Mouse (Mus musculus) forebrain, embryonic 13.5 days (tissue): ENCODE data around the gene Klhl35. TPM values are rescaled to one million over a fixed set of nuclear protein-coding genes. Genes with fewer than 3 reads are reported as not detected.

ENCODE experiments used
- ATAC-seq: fragments of 200-750 bp; cut with Nextera tagmentation; 2 replicates; pipeline ENCODE4 v1.8.0; 2017
- H3K27ac ChIP-seq: fragments of 300-500 bp; sonication (generic); 2 replicates; pipeline ENCODE4 v1.5.1; 2015; ENCODE audit warnings: inconsistent platforms, mild to moderate bottlenecking, moderate library complexity
- H3K27me3 ChIP-seq: fragments of 300-500 bp; sonication (generic); 2 replicates; pipeline ENCODE4 v1.6.1; 2015; ENCODE audit warnings: mild to moderate bottlenecking, inconsistent platforms
- H3K36me3 ChIP-seq: fragments of 300-500 bp; sonication (generic); 2 replicates; pipeline ENCODE4 v1.6.1; 2015; ENCODE audit warnings: mild to moderate bottlenecking, inconsistent platforms; ENCODE audit not compliant: poor library complexity, severe bottlenecking
- H3K4me1 ChIP-seq: fragments of 300-500 bp; sonication (generic); 2 replicates; pipeline ENCODE4 v1.6.1; 2015; ENCODE audit warnings: inconsistent platforms
- H3K4me2 ChIP-seq: fragments of 300-500 bp; sonication (generic); 2 replicates; pipeline ENCODE4 v1.6.1; 2015; ENCODE audit warnings: inconsistent platforms, mild to moderate bottlenecking, moderate library complexity
- H3K4me3 ChIP-seq: fragments of 300-500 bp; sonication (generic); 2 replicates; pipeline ENCODE4 v1.5.1; 2015; ENCODE audit warnings: mild to moderate bottlenecking, inconsistent platforms
- H3K9ac ChIP-seq: fragments of 300-500 bp; sonication (generic); 2 replicates; pipeline ENCODE4 v1.6.1; 2015; ENCODE audit warnings: mild to moderate bottlenecking, inconsistent platforms
- H3K9me3 ChIP-seq: fragments of 300-500 bp; sonication (generic); replicated peaks from 2 replicates; pipeline ENCODE4 v1.6.1; 2016; ENCODE audit warnings: inconsistent platforms
- WGBS: fragments of 180-500 bp; shearing (Covaris S2); methylation state at CpG from one replicate; pipeline ENCODE4 v1.1.7; 2015; 5-methylcytosine and 5-hydroxymethylcytosine counted together
- polyA plus RNA-seq: library from polyadenylated mRNA; unstranded; fragments of >200 nt; fragmentation: Nextera tagmentation; extraction: Ambion mirVana; gene quantifications from 2 replicates; pipeline ENCODE4 v1.2.1, GENCODE M21; 2015

The Klhl35 gene
- 2.3 and 2.5 TPM in 2 replicates for polyA plus RNA-seq

DNA sequence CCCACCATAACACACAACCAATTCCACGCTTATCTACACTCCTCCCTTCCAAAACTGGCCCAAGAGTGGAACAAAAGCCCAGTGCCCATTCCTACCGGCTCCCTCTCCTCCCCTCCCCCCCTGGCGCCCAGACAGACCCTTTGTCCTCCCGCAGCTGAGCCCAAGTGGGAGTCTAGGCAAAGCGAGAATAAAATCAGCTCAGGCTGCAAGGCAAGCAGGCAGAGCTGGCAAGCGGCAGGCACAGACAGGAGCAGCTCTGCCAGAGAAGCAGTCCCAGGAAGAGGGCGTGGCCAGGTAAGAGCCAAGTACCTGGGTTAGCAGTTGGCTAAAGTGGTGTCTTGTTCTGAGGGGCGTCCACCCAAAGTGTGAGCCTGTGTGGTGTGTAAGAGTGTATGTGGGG, at the start of gene Klhl35:
Gene Klhl35, plus strand, starts transcription at position 194 of the 400 bp plus-strand sequence.
- Histone ChIP-seq H3K36me3 (peaks cover 6% of the 10 kb centered on the region), H3K9ac (peak within 1 kb of the TSS; percentile 60), H3K9me3 (no peaks in the 10 kb centered on the region), H3K4me2 (peak within 1 kb of the TSS; percentile 46), H3K4me1 (peaks cover 40% of the 10 kb centered on the region), H3K4me3 (peak within 1 kb of the TSS; percentile 16; the same call in 1 of the 2 replicates), H3K27ac (peak within 1 kb of the TSS; percentile 76), H3K27me3 (peaks cover 17% of the 10 kb centered on the region; the same call in 1 of the 2 replicates)
- ATAC-seq = peak; percentile 22
- 11% methylated on average over 8 of the region's 8 CpGs for WGBS

DNA sequence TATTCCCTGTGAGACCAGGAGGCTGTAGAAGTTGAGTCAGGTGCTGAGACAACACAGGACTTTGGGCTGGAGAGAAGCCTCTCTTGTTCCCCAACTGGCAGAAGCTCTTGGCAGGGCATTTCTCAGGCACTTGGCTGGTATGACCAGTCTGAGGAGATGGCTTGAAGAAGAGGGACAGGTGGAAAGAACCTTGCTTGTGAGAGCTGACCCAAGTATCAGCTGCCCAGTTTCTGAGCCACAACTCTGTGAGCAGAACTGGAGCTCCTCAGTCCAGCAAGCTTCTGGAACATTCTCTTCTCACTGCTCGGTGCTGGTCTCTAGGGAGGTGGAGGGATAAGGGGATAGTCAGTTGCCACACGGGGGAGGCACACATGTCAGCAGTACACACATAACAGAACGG, 46.5 kb upstream of the Klhl35 start:
- H3K4me3 ChIP-seq = no peak overlapping the region
- H3K27me3 ChIP-seq = no peaks in the 10 kb centered on the region
- H3K4me2 ChIP-seq = no peak overlapping the region
- ATAC-seq = no peak
- H3K4me1 ChIP-seq = no peaks in the 10 kb centered on the region
- no peak overlapping the region; the same call in 1 of the 2 replicates for H3K9ac ChIP-seq
- H3K36me3 ChIP-seq = no peaks in the 10 kb centered on the region
- 80% methylated on average over 3 of the region's 3 CpGs for WGBS
- H3K9me3 ChIP-seq = no peaks in the 10 kb centered on the region
- no peak overlapping the region for H3K27ac ChIP-seq

DNA sequence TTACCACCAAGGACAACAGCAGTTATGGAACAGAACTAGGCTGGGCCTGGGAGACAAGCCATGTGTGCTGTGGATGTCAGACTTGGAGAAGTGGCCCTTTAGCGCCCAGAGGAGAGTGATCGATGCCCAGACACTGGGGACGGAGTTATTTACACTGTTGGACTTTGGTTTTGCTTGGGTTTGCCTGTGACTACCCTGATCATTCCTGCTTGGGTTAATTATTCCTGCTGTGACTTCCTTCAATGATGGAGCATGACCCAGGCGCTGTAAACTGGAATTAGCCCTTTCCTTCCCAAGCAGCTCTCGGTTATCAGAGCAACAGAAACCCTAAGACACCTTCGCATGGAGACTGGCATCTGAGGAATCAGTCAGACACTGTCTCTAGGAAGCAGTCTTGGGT, 44.8 kb upstream of the Klhl35 start:
- H3K27ac ChIP-seq = no peak overlapping the region
- no peaks in the 10 kb centered on the region for H3K36me3 ChIP-seq
- ATAC-seq = no peak
- H3K9ac ChIP-seq = no peak overlapping the region
- no peak overlapping the region for H3K4me3 ChIP-seq
- H3K9me3 ChIP-seq = no peaks in the 10 kb centered on the region
- WGBS = 89% methylated on average over 6 of the region's 6 CpGs
- H3K27me3 ChIP-seq = no peaks in the 10 kb centered on the region
- H3K4me2 ChIP-seq = no peak overlapping the region
- peaks cover 6% of the 10 kb centered on the region; the same call in 1 of the 2 replicates for H3K4me1 ChIP-seq

DNA sequence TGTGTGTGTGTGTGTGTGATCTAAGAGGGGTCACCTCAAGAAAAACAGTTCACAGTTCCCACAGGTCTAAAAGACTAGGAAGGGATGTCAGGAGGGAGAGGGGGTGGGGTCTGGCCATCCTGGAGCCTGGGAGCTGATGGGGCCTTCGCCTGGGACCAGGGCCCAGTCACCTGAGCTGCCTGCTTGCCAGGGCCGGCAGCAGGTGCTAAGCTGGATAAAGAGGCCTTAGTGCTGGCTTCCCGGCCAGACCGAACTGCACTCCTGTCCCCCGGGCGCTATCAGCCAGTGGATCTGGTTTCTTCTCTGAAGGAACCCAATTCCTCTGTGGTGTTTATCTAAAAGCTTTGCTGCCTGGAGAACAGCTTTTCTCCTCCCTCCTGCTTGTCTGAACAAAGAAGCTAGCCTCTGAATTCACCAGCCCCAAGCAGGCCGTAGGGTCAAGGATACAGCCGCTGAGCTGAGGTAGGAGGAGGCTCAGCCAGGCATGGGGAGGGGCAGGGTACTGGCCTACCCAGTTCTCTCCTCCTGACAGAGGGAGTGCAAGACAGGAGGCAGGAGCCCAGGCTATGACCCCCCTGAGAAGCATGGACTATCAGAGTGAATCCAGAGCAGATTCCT, 41.2 kb upstream of the Klhl35 start:
- ATAC-seq = no peak; the same call in 1 of the 2 replicates
- 32% methylated on average over 8 of the region's 8 CpGs for WGBS
- Histone ChIP-seq H3K27ac (peak overlapping the region; percentile 17; the same call in 1 of the 2 replicates), H3K4me3 (no peak overlapping the region), H3K36me3 (no peaks in the 10 kb centered on the region), H3K4me2 (no peak overlapping the region), H3K4me1 (peaks cover 29% of the 10 kb centered on the region), H3K9ac (peak overlapping the region; percentile 34; the same call in 1 of the 2 replicates), H3K9me3 (no peaks in the 10 kb centered on the region), H3K27me3 (no peaks in the 10 kb centered on the region)

DNA sequence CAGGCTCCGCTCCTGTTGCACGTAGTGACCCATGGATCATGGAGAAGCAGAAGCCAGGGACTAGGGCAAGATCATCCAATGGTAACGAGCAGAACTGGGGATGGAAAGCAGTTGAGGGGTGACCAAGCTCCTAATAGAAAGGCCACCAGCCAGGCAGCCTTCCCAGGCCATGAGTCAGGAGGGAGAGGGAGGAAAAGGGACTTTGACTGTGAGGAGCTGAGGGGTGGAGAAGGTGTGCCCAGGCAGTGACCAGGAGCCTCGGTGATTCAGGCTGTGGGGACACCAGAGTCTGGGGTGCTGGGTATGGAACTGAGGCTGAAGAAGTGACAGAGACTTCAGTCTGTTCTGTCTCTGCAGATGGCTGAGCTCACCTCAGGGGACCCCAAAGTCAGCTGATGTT, 40.1 kb upstream of the Klhl35 start:
- H3K4me3 ChIP-seq = no peak overlapping the region
- no peak overlapping the region for H3K9ac ChIP-seq
- peaks cover 37% of the 10 kb centered on the region for H3K4me1 ChIP-seq
- no peaks in the 10 kb centered on the region for H3K36me3 ChIP-seq
- no peaks in the 10 kb centered on the region for H3K9me3 ChIP-seq
- H3K27ac ChIP-seq = no peak overlapping the region
- WGBS = 91% methylated on average over 4 of the region's 4 CpGs
- no peak for ATAC-seq
- H3K27me3 ChIP-seq = no peaks in the 10 kb centered on the region
- H3K4me2 ChIP-seq = no peak overlapping the region

DNA sequence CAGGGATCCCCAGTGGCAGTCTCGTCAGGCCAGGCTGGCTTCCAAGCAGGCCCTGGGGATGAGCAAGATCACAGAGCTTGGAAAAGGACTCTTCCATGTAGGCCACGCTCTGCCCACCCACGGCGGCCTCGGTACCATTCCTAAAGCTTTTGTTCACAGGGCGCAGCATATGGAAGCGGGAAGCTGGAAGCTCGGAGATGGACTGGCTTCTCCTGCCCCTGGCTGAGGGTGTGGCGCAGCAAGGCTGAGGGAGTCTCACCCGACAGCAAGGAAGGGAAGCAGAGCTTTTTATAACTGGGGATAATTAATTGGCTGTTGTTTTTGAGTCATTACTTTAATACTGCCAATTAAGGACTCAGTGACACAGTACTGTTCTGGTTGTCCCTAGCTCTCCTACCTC, 38.8 kb upstream of the Klhl35 start:
- Histone ChIP-seq H3K4me1 (peaks cover 44% of the 10 kb centered on the region), H3K27me3 (no peaks in the 10 kb centered on the region), H3K9ac (peak overlapping the region; percentile 3; the same call in 1 of the 2 replicates), H3K36me3 (no peaks in the 10 kb centered on the region), H3K4me2 (no peak overlapping the region), H3K4me3 (no peak overlapping the region), H3K9me3 (no peaks in the 10 kb centered on the region), H3K27ac (peak overlapping the region; percentile 45; the same call in 1 of the 2 replicates)
- 36% methylated on average over 10 of the region's 10 CpGs for WGBS
- no peak; the same call in 1 of the 2 replicates for ATAC-seq

DNA sequence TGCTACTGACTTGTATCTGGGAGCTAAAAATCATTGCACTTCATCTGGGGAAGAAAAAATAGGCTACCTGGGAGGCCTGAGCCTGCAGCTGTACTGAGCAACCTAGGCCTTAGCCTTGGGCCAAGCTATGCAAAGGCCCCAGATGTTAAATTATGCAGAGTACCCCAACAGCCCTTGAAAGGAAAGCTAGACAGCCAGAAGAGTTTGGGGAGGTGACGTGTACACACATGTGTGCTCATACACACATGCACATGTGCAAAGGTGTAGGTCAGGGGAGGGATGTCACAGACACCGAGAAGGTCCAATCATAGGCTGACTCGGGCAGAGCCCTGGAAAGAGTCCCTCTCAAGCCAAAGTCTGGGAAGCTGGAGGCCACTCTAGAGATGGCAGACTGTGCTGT, 37.8 kb upstream of the Klhl35 start:
- Histone ChIP-seq H3K4me2 (no peak overlapping the region), H3K9me3 (no peaks in the 10 kb centered on the region), H3K27ac (no peak overlapping the region), H3K36me3 (no peaks in the 10 kb centered on the region), H3K4me3 (no peak overlapping the region), H3K27me3 (no peaks in the 10 kb centered on the region), H3K9ac (no peak overlapping the region), H3K4me1 (peaks cover 53% of the 10 kb centered on the region)
- no peak for ATAC-seq
- 85% methylated on average over 3 of the region's 3 CpGs for WGBS

DNA sequence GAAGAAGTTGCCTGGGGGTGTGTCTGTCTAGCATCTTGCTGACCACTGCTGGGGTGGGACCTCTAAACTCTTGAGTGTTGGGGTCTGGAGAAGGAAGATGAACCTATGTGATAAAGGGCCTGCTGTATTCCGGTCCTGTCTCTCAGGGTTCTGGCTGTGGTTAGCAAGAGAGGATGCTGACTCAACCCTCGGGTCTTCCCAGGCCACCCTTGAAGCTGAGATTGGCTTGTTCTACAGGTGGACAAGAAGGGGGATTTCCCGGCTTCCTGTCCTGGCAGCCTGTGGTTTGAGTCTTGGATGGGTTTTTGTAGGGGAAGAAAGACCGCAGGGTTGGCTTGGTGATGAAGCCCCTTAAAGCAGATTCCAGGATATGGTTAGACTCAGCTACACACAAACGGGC, 37.0 kb upstream of the Klhl35 start:
- WGBS = 92% methylated on average over 5 of the region's 5 CpGs
- Histone ChIP-seq H3K4me2 (no peak overlapping the region), H3K4me1 (peaks cover 62% of the 10 kb centered on the region), H3K36me3 (no peaks in the 10 kb centered on the region), H3K27me3 (no peaks in the 10 kb centered on the region), H3K4me3 (no peak overlapping the region), H3K9ac (no peak overlapping the region), H3K9me3 (no peaks in the 10 kb centered on the region), H3K27ac (no peak overlapping the region)
- ATAC-seq = no peak

DNA sequence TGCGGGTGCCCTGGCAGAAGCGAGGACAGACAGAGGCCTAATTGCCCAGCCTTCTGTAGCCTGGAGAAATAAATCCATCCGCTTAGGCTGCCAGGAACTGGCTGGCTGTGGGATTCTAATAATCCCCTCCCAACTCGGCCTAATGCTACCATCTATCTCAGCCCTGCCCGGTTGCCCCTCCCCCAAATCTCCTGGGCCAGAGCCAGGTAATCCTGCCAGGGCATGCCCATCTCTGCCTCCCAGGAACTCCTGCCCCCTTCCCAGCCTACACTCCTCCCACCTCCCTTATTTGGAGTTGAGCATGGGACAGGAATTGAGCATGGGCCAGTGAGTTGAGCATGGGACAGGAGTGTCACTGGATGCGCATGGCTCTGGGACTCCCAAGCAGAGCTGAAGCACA, 36.0 kb upstream of the Klhl35 start:
- Histone ChIP-seq H3K4me2 (no peak overlapping the region), H3K4me3 (no peak overlapping the region), H3K4me1 (peaks cover 67% of the 10 kb centered on the region), H3K36me3 (no peaks in the 10 kb centered on the region), H3K27me3 (no peaks in the 10 kb centered on the region), H3K27ac (peak overlapping the region; percentile 26; the same call in 1 of the 2 replicates), H3K9me3 (no peaks in the 10 kb centered on the region), H3K9ac (0 out of 2 replicates have a peak overlapping the region, but pooled peaks have one; percentile 9)
- ATAC-seq = peak; percentile 16; the same call in 1 of the 2 replicates
- WGBS = 22% methylated on average over 6 of the region's 6 CpGs

DNA sequence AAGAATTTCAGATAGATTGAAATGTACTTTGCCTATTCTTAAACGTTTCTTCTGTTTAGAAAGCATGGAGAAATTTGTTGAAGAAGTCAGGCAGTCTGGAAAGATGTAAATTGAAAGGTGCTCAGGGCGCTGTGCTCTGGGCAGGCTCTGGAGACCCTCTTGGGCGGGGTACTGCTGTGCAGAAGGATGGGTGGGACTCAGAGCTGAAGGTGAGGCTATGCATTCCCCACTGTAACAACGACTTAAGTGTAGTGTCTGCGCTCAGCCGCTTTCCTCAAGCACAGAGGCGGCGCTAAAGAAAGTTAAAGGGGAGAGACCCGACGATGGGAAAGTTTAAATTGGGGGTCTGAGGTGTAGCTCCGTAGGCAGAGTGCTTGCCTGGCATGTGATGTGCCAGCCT, 35.6 kb upstream of the Klhl35 start:
- Histone ChIP-seq H3K4me1 (peaks cover 70% of the 10 kb centered on the region), H3K4me3 (no peak overlapping the region), H3K9ac (no peak overlapping the region), H3K9me3 (no peaks in the 10 kb centered on the region), H3K4me2 (no peak overlapping the region), H3K27ac (0 out of 2 replicates have a peak overlapping the region, but pooled peaks have one; percentile 26), H3K36me3 (no peaks in the 10 kb centered on the region), H3K27me3 (no peaks in the 10 kb centered on the region)
- no peak for ATAC-seq
- 70% methylated on average over 11 of the region's 11 CpGs for WGBS

DNA sequence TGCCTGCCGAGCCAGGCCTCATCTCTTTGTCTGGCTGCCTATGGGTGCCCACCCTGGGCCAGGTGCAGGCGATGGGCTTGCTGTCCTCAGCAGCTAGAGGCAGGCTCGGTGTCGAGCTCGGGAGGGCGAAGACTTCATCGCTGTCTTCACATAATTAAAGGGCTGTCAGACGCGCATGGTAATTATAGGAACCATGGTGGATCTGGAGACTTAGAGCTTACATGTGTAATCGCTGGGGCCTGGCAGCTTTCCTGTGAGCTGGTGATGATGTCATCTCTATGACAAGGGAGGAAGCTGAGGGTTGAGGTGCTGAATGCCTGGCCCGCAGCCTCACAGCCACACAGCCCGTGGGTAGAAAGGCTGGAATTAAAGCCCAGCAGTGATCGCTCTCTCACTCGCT, 33.6 kb upstream of the Klhl35 start:
- Histone ChIP-seq H3K4me2 (peak overlapping the region; percentile 15; the same call in 1 of the 2 replicates), H3K27me3 (no peaks in the 10 kb centered on the region), H3K36me3 (no peaks in the 10 kb centered on the region), H3K4me3 (no peak overlapping the region), H3K9ac (peak overlapping the region; percentile 45), H3K9me3 (no peaks in the 10 kb centered on the region), H3K27ac (peak overlapping the region; percentile 83), H3K4me1 (peaks cover 70% of the 10 kb centered on the region)
- WGBS = 38% methylated on average over 14 of the region's 14 CpGs
- peak; percentile 69 for ATAC-seq

DNA sequence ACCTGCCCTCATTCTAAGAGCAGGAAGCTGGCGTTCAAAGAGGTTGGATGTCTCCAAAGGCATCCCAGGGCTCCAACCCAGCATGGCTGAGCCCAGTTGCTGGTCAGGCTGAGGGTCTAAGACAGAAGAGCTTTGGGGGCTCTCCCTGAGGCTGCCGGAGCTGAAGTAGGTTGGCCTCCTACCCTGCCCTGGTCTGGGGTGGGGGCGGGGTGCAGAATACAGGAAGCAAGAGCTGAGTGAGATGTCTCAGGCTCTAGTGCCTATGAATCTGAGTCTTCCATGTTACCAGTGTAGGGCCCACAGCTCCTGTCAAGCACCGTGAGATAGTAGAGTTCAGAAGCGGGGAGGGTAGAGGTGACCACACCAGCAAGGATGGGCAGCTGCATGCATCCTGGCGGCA, 32.9 kb upstream of the Klhl35 start:
- Histone ChIP-seq H3K27me3 (no peaks in the 10 kb centered on the region), H3K27ac (peak overlapping the region; percentile 83), H3K36me3 (no peaks in the 10 kb centered on the region), H3K9ac (no peak overlapping the region), H3K4me3 (no peak overlapping the region), H3K4me1 (peaks cover 64% of the 10 kb centered on the region), H3K9me3 (no peaks in the 10 kb centered on the region), H3K4me2 (no peak overlapping the region)
- no peak for ATAC-seq
- WGBS = 94% methylated on average over 6 of the region's 6 CpGs
